Mouse (Mus musculus): ENCODE results near the gene Rnf213.
A peak's percentile ranks its signal among the peaks of the same experiment; 100 is the strongest.

Rnf213 gene

GRCm38 (mm10) chr11:119435880-119436872 lies 43.3 kb downstream of the Rnf213 start:
- ATAC-seq (ENCODE audit: low TSS enrichment): peak; percentile 55; the same call in 1 of the 2 replicates

DNA sequence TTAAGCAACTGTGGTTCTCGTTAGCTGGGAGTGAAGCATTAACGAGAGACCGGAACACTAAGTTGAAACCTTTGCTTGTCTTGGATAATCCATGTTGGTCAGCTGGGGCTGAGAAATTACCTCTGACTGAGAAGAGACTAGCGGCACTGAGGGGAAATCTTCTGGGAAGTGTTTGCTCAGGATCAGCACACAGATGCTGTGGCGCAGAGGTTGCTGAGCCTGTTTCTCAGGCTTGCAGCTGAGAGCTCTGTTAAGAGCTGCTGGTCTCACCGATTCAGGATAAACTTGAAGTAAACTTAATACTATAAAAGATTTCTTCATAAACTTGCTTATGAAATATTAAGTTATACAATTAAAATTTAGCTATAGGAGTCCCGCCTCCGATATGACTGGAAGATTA lies 45.9 kb downstream of the Rnf213 start:
- ATAC-seq (ENCODE audit: low TSS enrichment): no peak

DNA sequence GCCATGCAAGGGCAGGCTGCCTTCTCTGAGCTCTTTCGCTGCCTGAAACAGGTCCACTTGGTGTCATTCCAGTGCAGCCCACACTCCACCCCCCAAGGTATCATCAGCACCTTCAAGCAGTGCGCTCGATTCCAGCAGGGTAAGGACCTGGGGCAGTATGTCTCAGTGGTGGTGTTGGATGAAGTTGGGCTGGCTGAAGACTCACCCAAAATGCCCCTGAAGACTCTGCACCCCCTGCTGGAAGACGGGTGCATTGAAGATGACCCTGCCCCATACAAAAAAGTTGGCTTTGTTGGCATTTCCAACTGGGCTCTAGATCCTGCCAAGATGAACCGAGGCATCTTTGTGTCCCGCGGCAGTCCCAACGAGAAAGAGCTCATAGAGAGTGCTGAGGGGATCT lies 49.3 kb downstream of the Rnf213 start:
- ATAC-seq (ENCODE audit: low TSS enrichment): no peak

GRCm38 (mm10) chr11:119443442-119443841 lies 50.5 kb downstream of the Rnf213 start:
- ATAC-seq (ENCODE audit: low TSS enrichment): no peak

- ATAC-seq (ENCODE audit: low TSS enrichment): no peak
These were observed 63.2 kb downstream of the Rnf213 start for GRCm38 (mm10) chr11:119456097-119456496.

DNA sequence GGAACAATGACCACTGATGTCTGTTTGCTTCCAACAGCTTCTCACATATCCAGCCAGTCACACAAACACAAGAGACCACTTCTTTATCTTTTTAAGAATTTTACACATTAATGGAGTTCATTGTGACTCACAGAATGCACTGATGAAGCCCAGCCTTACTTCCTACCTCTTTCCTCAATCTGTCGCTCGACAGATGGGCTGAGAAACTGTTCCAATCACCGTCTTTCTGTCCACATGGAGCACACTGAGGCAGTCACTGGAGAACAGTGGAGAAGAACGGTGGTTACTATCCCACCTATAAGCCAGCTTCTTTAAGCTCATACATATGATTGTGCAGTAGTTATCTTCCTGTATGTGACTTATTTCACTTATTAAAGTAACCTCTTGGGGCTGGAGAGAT lies 85.0 kb downstream of the Rnf213 start:
- ATAC-seq (ENCODE audit: low TSS enrichment): no peak

- peak; percentile 99 for ATAC-seq (ENCODE audit: low TSS enrichment)
These were observed 98.2 kb downstream of the Rnf213 start, which contains the start of gene Endov for GRCm38 (mm10) chr11:119490861-119491689. Endov (plus strand) TSS chr11:119491347.

GRCm38 (mm10) chr11:119491690-119492087 lies 98.8 kb downstream of the Rnf213 start:
- ATAC-seq (ENCODE audit: low TSS enrichment): no peak

DNA sequence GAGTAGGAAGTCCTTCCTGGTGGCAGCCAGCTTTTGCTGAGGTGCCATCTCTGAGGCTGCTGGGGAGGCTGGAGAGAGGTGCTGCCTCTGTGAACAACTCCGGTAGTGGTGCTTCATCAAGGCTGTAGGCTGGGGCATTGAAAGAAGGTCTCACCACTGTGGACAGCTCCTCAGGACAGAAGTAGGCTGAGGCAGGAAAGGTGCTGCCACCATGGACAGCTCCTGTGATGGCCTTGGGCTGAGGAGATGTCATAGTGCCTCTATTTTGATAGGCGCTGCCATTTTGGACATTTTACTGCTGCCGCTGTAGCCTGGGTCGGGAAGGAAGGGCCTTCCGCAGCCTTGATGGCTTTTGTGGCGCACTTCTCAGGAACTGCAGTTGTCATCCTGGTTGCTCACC lies 99.9 kb downstream of the Rnf213 start:
- ATAC-seq (ENCODE audit: low TSS enrichment): no peak

GRCm38 (mm10) chr11:119493516-119493915 lies 100.6 kb downstream of the Rnf213 start:
- no peak for ATAC-seq (ENCODE audit: low TSS enrichment)

- no peak for ATAC-seq (ENCODE audit: low TSS enrichment)
These were observed 103.2 kb downstream of the Rnf213 start for GRCm38 (mm10) chr11:119496147-119496546.

- no peak for ATAC-seq (ENCODE audit: low TSS enrichment)
These were observed 104.6 kb downstream of the Rnf213 start for GRCm38 (mm10) chr11:119497451-119497850.

GRCm38 (mm10) chr11:119499297-119499696 lies 106.4 kb downstream of the Rnf213 start:
- no peak for ATAC-seq (ENCODE audit: low TSS enrichment)

- ATAC-seq (ENCODE audit: low TSS enrichment): no peak
These were observed 107.1 kb downstream of the Rnf213 start for GRCm38 (mm10) chr11:119500011-119500410.

- peak; percentile 75 for ATAC-seq (ENCODE audit: low TSS enrichment)
These were observed 110.8 kb downstream of the Rnf213 start for GRCm38 (mm10) chr11:119503675-119504074.

DNA sequence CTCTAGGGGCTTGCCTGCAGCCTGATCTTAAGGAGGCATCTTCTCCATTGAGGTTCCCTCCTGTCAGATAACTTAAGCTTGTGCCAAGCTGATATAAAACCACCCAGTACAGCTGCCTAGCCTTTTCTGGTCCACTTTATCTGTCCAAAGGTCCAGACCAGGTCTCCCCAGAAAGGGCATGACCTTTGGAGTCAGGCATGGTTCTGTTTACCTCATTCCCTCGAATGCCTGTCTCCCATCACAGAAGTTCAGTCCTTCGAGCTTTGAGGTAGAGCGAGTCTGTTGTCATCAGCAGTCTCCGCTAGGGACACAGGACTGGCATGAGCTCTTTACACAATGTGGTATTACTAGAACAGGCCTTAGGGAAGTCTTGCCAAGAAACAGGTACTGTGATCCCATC lies 113.5 kb downstream of the Rnf213 start:
- no peak for ATAC-seq (ENCODE audit: low TSS enrichment)

GRCm38 (mm10) chr11:119507772-119508171 lies 114.9 kb downstream of the Rnf213 start:
- peak; percentile 73; the same call in 1 of the 2 replicates for ATAC-seq (ENCODE audit: low TSS enrichment)

DNA sequence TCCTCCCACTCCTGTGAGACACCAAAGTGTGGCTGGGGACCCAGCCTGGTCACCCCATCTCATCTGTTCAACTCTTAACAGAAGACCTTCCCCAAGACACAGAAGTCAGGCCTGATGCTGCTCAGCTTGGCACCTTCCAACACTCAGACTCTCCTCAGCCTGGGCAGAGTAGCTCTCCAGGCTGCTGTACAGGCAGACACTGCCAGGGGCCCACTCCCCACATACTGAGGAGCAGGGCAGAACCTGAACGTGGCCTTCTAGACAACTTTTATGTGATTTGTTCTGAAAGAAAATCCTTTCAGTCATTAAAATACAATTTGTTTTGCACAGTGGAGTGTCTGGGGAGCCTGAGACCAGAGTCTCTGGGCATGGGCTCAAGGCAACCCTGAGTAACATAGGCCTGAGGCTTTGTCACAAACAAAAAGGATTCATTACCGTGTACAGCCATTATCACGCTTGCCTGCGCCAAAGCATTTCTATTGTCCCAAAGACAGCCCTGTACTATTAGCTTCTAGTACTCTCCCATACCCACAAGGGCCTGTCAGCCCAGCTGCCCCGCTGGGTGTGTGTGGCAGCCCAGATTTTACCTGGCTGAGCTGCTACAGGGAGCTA lies 116.4 kb downstream of the Rnf213 start:
- no peak for ATAC-seq (ENCODE audit: low TSS enrichment)

DNA sequence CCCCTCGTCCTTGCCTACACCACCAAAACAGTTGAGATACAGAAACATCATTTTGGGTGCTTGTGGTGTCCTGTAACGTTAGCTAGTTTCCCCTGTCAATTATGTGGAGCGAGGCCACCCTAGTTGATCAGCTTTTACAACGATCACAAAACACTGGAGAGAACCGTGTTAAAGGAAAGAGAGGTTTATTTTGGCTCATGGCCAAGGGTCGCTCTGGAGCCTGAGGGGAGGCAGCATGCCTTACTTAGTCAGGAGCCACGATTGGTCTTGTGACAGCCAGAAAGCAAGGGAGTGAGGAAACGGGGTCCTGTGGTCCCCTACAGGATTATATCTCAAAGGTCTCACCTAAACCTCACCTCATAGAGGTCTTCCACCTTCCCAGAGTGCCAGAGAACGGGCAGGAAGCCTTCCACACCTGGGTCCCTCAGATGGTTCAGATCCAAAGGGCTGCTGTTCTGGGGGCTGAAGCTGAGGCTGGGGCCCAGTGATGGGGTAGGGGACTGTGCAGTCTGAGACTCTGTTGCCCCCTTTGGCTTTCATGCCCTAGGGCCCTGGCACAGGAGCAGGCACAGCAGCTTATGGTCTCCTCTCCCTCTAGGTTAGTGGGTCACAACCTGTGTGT lies 120.2 kb downstream of the Rnf213 start:
- no peak for ATAC-seq (ENCODE audit: low TSS enrichment)

DNA sequence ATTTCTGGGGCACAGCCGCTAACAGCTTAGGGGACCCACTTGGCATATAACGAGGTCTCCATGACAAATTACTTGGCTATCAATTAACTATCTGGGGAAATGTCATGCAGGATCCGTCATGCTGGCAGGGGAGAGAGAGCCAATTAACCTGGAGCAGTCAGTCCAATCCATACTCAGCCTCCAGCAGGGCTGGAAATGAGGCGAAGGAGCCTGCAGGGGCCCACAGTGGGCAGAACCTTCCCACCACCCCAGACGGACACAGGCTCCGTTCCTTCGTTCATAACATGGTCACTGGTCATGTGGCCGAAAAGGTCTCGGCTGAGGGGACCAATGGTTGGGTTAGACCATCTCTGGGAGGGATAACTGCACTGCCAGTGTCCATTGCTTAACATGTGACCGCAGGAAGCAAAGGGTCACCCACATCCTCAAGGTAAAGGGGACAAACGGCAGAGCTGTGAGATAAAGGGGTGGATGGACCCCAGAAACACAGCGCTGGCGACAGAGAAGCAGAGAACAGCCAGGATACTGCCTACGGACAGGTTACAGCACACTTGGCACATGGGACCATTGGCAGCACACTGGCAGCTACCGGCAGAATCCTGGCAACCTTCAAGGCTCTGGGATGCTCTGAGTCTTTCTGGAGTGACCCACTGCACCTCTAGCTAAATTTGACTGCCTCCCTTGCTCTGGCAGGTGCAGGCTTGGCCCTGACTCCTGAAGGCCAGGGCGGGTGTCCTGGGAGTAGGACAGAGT lies 121.4 kb downstream of the Rnf213 start:
- no peak for ATAC-seq (ENCODE audit: low TSS enrichment)

Data from frontal cortex, adult (tissue).